Mouse (Mus musculus): ENCODE measurements around the gene Lgals2. TPM values are rescaled to one million over a fixed set of nuclear protein-coding genes. Genes with fewer than 3 reads are reported as not detected.

Lgals2 gene
- polyA plus RNA-seq, 1 experiment from 2014 or later = not detected

- H3K9ac ChIP-seq (ENCODE audit: low read depth, low read length) = peak within 1 kb of the TSS; percentile 68
- H3K27ac ChIP-seq (ENCODE audit: low read depth, low read length) = peak within 1 kb of the TSS; percentile 75
- peak within 1 kb of the TSS; percentile 75 for H3K4me2 ChIP-seq (ENCODE audit: low read length)
- H3K36me3 ChIP-seq (ENCODE audit: control insufficient read depth, insufficient read depth, low read length) = no peaks in the 10 kb centered on the region
- H3K9me3 ChIP-seq (ENCODE audit: control insufficient read depth, low read length) = no peaks in the 10 kb centered on the region
- WGBS = under 1% methylated on average over 67 of the region's 86 CpGs
- peak; percentile 82 for ATAC-seq
- H3K4me1 ChIP-seq (ENCODE audit: control insufficient read depth, insufficient read depth, low read depth, low read length) = peaks cover 20% of the 10 kb centered on the region
- H3K4me3 ChIP-seq (ENCODE audit: low read length) = peak within 1 kb of the TSS; percentile 45
- H3K27me3 ChIP-seq (replicated peaks; ENCODE audit: control insufficient read depth, insufficient read depth, low read length) = peaks cover 20% of the 10 kb centered on the region
Measured at GRCm38 (mm10) chr15:78842371-78843163, 12.8 kb downstream of the Lgals2 start, which contains the start of gene Cdc42ep1. Cdc42ep1 (plus strand) TSS chr15:78842624.

- 50% methylated on average over 6 of the region's 6 CpGs for WGBS
- peaks cover 20% of the 10 kb centered on the region for H3K4me1 ChIP-seq (ENCODE audit: control insufficient read depth, insufficient read depth, low read depth, low read length)
- H3K9me3 ChIP-seq (ENCODE audit: control insufficient read depth, low read length) = no peaks in the 10 kb centered on the region
- H3K4me3 ChIP-seq (ENCODE audit: low read length) = no peak overlapping the region
- H3K4me2 ChIP-seq (ENCODE audit: low read length) = no peak overlapping the region
- peak overlapping the region; percentile 12; the same call in 1 of the 2 replicates for H3K9ac ChIP-seq (ENCODE audit: low read depth, low read length)
- H3K27ac ChIP-seq (ENCODE audit: low read depth, low read length) = no peak overlapping the region
- H3K36me3 ChIP-seq (ENCODE audit: control insufficient read depth, insufficient read depth, low read length) = no peaks in the 10 kb centered on the region
- no peak for ATAC-seq
- H3K27me3 ChIP-seq (replicated peaks; ENCODE audit: control insufficient read depth, insufficient read depth, low read length) = peaks cover 20% of the 10 kb centered on the region
Measured at GRCm38 (mm10) chr15:78841161-78841790, 14.1 kb downstream of the Lgals2 start.

GRCm38 (mm10) chr15:78840751-78841150, 14.6 kb downstream of the Lgals2 start:
- H3K27me3 ChIP-seq (replicated peaks; ENCODE audit: control insufficient read depth, insufficient read depth, low read length) = peaks cover 20% of the 10 kb centered on the region
- ATAC-seq = no peak
- H3K27ac ChIP-seq (ENCODE audit: low read depth, low read length) = no peak overlapping the region
- no peaks in the 10 kb centered on the region for H3K9me3 ChIP-seq (ENCODE audit: control insufficient read depth, low read length)
- no peak overlapping the region for H3K9ac ChIP-seq (ENCODE audit: low read depth, low read length)
- H3K4me1 ChIP-seq (ENCODE audit: control insufficient read depth, insufficient read depth, low read depth, low read length) = peaks cover 24% of the 10 kb centered on the region
- H3K4me2 ChIP-seq (ENCODE audit: low read length) = no peak overlapping the region
- H3K4me3 ChIP-seq (ENCODE audit: low read length) = no peak overlapping the region
- WGBS = 39% methylated on average over 11 of the region's 11 CpGs
- H3K36me3 ChIP-seq (ENCODE audit: control insufficient read depth, insufficient read depth, low read length) = no peaks in the 10 kb centered on the region

- Histone ChIP-seq H3K27me3 (replicated peaks; ENCODE audit: control insufficient read depth, insufficient read depth, low read length) (peaks cover 20% of the 10 kb centered on the region), H3K9ac (ENCODE audit: low read depth, low read length) (no peak overlapping the region), H3K4me1 (ENCODE audit: control insufficient read depth, insufficient read depth, low read depth, low read length) (peaks cover 27% of the 10 kb centered on the region), H3K4me3 (ENCODE audit: low read length) (no peak overlapping the region), H3K4me2 (ENCODE audit: low read length) (no peak overlapping the region), H3K36me3 (ENCODE audit: control insufficient read depth, insufficient read depth, low read length) (no peaks in the 10 kb centered on the region), H3K9me3 (ENCODE audit: control insufficient read depth, low read length) (no peaks in the 10 kb centered on the region), H3K27ac (ENCODE audit: low read depth, low read length) (no peak overlapping the region)
- no peak for ATAC-seq
- 46% methylated on average over 3 of the region's 3 CpGs for WGBS
Measured at GRCm38 (mm10) chr15:78840241-78840640, 15.1 kb downstream of the Lgals2 start.

- no peak overlapping the region for H3K9ac ChIP-seq (ENCODE audit: low read depth, low read length)
- H3K27ac ChIP-seq (ENCODE audit: low read depth, low read length) = no peak overlapping the region
Measured at GRCm38 (mm10) chr15:78839744-78840143, 15.6 kb downstream of the Lgals2 start.

GRCm38 (mm10) chr15:78836086-78836621, 19.2 kb downstream of the Lgals2 start:
- Histone ChIP-seq H3K36me3 (ENCODE audit: control insufficient read depth, insufficient read depth, low read length) (no peaks in the 10 kb centered on the region), H3K9me3 (ENCODE audit: control insufficient read depth, low read length) (no peaks in the 10 kb centered on the region), H3K4me1 (ENCODE audit: control insufficient read depth, insufficient read depth, low read depth, low read length) (peaks cover 27% of the 10 kb centered on the region), H3K4me3 (ENCODE audit: low read length) (no peak overlapping the region), H3K9ac (ENCODE audit: low read depth, low read length) (no peak overlapping the region), H3K27ac (ENCODE audit: low read depth, low read length) (peak overlapping the region; percentile 78), H3K27me3 (replicated peaks; ENCODE audit: control insufficient read depth, insufficient read depth, low read length) (peaks cover 3% of the 10 kb centered on the region), H3K4me2 (ENCODE audit: low read length) (no peak overlapping the region)
- 33% methylated on average over 8 of the region's 8 CpGs for WGBS
- ATAC-seq = no peak

More at GRCm38 (mm10) chr15:78839744-78840143, 15.6 kb downstream of the Lgals2 start:
- ATAC-seq = no peak
- Histone ChIP-seq H3K4me1 (ENCODE audit: control insufficient read depth, insufficient read depth, low read depth, low read length) (peaks cover 24% of the 10 kb centered on the region), H3K9me3 (ENCODE audit: control insufficient read depth, low read length) (no peaks in the 10 kb centered on the region), H3K4me2 (ENCODE audit: low read length) (no peak overlapping the region), H3K36me3 (ENCODE audit: control insufficient read depth, insufficient read depth, low read length) (no peaks in the 10 kb centered on the region), H3K4me3 (ENCODE audit: low read length) (no peak overlapping the region), H3K27me3 (replicated peaks; ENCODE audit: control insufficient read depth, insufficient read depth, low read length) (peaks cover 20% of the 10 kb centered on the region)
- WGBS = 10% methylated on average over 2 of the region's 2 CpGs

GRCm38 (mm10) chr15:78835200-78836085, 19.9 kb downstream of the Lgals2 start:
- H3K36me3 ChIP-seq (ENCODE audit: control insufficient read depth, insufficient read depth, low read length) = no peaks in the 10 kb centered on the region
- ATAC-seq = peak; percentile 55
- H3K4me3 ChIP-seq (ENCODE audit: low read length) = no peak overlapping the region
- peak overlapping the region; percentile 44 for H3K9ac ChIP-seq (ENCODE audit: low read depth, low read length)
- H3K27me3 ChIP-seq (replicated peaks; ENCODE audit: control insufficient read depth, insufficient read depth, low read length) = no peaks in the 10 kb centered on the region
- peaks cover 27% of the 10 kb centered on the region for H3K4me1 ChIP-seq (ENCODE audit: control insufficient read depth, insufficient read depth, low read depth, low read length)
- no peak overlapping the region for H3K4me2 ChIP-seq (ENCODE audit: low read length)
- 14% methylated on average over 11 of the region's 12 CpGs for WGBS
- no peaks in the 10 kb centered on the region for H3K9me3 ChIP-seq (ENCODE audit: control insufficient read depth, low read length)
- peak overlapping the region; percentile 78 for H3K27ac ChIP-seq (ENCODE audit: low read depth, low read length)

- Histone ChIP-seq H3K36me3 (ENCODE audit: control insufficient read depth, insufficient read depth, low read length) (no peaks in the 10 kb centered on the region), H3K4me3 (ENCODE audit: low read length) (no peak overlapping the region), H3K9me3 (ENCODE audit: control insufficient read depth, low read length) (no peaks in the 10 kb centered on the region), H3K27ac (ENCODE audit: low read depth, low read length) (peak overlapping the region; percentile 78), H3K4me1 (ENCODE audit: control insufficient read depth, insufficient read depth, low read depth, low read length) (peaks cover 21% of the 10 kb centered on the region), H3K27me3 (replicated peaks; ENCODE audit: control insufficient read depth, insufficient read depth, low read length) (no peaks in the 10 kb centered on the region), H3K4me2 (ENCODE audit: low read length) (no peak overlapping the region), H3K9ac (ENCODE audit: low read depth, low read length) (no peak overlapping the region)
- no peak for ATAC-seq
- WGBS = 43% methylated on average over 10 of the region's 10 CpGs
Measured at GRCm38 (mm10) chr15:78834233-78835005, 20.9 kb downstream of the Lgals2 start.

Measured in hindbrain, embryonic 16.5 days (tissue).